Mouse (Mus musculus) CH12.LX (cell line): Measurements from ENCODE around the gene Slc31a1. TPM values are rescaled to one million over a fixed set of nuclear protein-coding genes. Genes with fewer than 3 reads are reported as not detected.

ENCODE experiments used
- DNase-seq: peaks from one replicate; pipeline ENCODE4 v3.0.0-alpha.2; 2013; ENCODE audit errors: extremely low read depth
- H3K27ac ChIP-seq: 2 replicates; pipeline ENCODE4 v1.5.1; 2012; ENCODE audit warnings: low read depth, mild to moderate bottlenecking, control low read depth, moderate library complexity; ENCODE audit not compliant: insufficient read depth
- H3K27me3 ChIP-seq: replicated peaks from 2 replicates; pipeline ENCODE3; 2012; ENCODE audit warnings: inconsistent platforms
- H3K36me3 ChIP-seq, 2 experiments: replicated peaks in 1 of 2; 2 replicates each; pipeline versions ENCODE3 to v1.6.1; 2012; ENCODE audit warnings: inconsistent platforms in 1 of 2, low read length in 1 of 2, mild to moderate bottlenecking in 1 of 2, mixed read lengths in 1 of 2, moderate library complexity in 1 of 2; ENCODE audit not compliant: control insufficient read depth in 1 of 2, insufficient read depth in 1 of 2
- H3K4me1 ChIP-seq, 2 experiments: 2 replicates each; pipeline ENCODE4 v1.6.1; 2012; ENCODE audit warnings: inconsistent platforms in 1 of 2, moderate library complexity in 1 of 2; ENCODE audit not compliant: insufficient read depth in 2 of 2, control insufficient read depth in 1 of 2
- H3K4me2 ChIP-seq: 2 replicates; pipeline ENCODE4 v1.6.1; 2012; ENCODE audit warnings: low read depth, mild to moderate bottlenecking, control low read depth; ENCODE audit not compliant: poor library complexity, insufficient read depth, severe bottlenecking
- H3K4me3 ChIP-seq, 3 experiments: fragments of 150-350 bp in 1 of 3; sonication (generic) in 1 of 3; replicated peaks in 1 of 3; 2 replicates each; pipeline versions ENCODE3 to v1.5.1; 2011 to 2012; ENCODE audit warnings: low read depth in 2 of 3, low read length in 2 of 3, mild to moderate bottlenecking in 2 of 3, moderate library complexity in 2 of 3, control low read depth in 1 of 3, improper control_type of control experiment in 1 of 3, inconsistent platforms in 1 of 3, mixed read lengths in 1 of 3; ENCODE audit not compliant: poor library complexity in 1 of 3
- H3K79me2 ChIP-seq: replicated peaks from 2 replicates; pipeline ENCODE4 v1.6.1; 2012; ENCODE audit warnings: mild to moderate bottlenecking, moderate library complexity; ENCODE audit not compliant: control insufficient read depth, poor library complexity, insufficient read depth, severe bottlenecking; ENCODE audit errors: extremely low read depth
- H3K9ac ChIP-seq: 2 replicates; pipeline ENCODE4 v1.6.1; 2012; ENCODE audit warnings: low read depth, mild to moderate bottlenecking, control low read depth, moderate library complexity; ENCODE audit not compliant: insufficient read depth
- H3K9me3 ChIP-seq: replicated peaks from 2 replicates; pipeline ENCODE3; 2012; ENCODE audit warnings: low read length, inconsistent platforms, mixed read lengths
- BHLHE40 ChIP-seq: IDR thresholded peaks from 2 replicates; pipeline ENCODE4 v1.6.1; 2011; ENCODE audit warnings: mild to moderate bottlenecking, low read depth, low read length, improper control_type of control experiment
- CHD1 ChIP-seq: IDR thresholded peaks from 2 replicates; pipeline ENCODE4 v1.6.1; 2012; ENCODE audit warnings: low read depth, low read length, improper control_type of control experiment, inconsistent platforms
- CHD2 ChIP-seq: IDR thresholded peaks from 2 replicates; pipeline ENCODE4 v1.6.1; 2011; ENCODE audit warnings: low read length, improper control_type of control experiment
- ELF1 ChIP-seq: IDR thresholded peaks from 2 replicates; pipeline ENCODE4 v1.6.1; 2014; ENCODE audit warnings: low read depth, mild to moderate bottlenecking, inconsistent platforms, low read length, improper control_type of control experiment
- ETS1 ChIP-seq: conservative IDR thresholded peaks from 2 replicates; pipeline ENCODE4 v1.6.1; 2012; ENCODE audit warnings: low read depth, mild to moderate bottlenecking, inconsistent platforms, low read length, improper control_type of control experiment, moderate library complexity
- GABPA ChIP-seq: IDR thresholded peaks from 2 replicates; pipeline ENCODE4 v1.6.1; 2012; ENCODE audit warnings: low read depth, low read length, improper control_type of control experiment, inconsistent platforms; ENCODE audit not compliant: insufficient replicate concordance
- MAFK ChIP-seq: IDR thresholded peaks from 2 replicates; pipeline ENCODE4 v1.6.1; 2011; ENCODE audit warnings: low read length, improper control_type of control experiment; ENCODE audit not compliant: insufficient replicate concordance
- MAZ ChIP-seq: IDR thresholded peaks from 2 replicates; pipeline ENCODE4 v1.6.1; 2012; ENCODE audit warnings: low read depth, mild to moderate bottlenecking, inconsistent platforms, low read length, improper control_type of control experiment, moderate library complexity
- MYC ChIP-seq: IDR thresholded peaks from 2 replicates; pipeline ENCODE4 v1.6.1; 2011; ENCODE audit warnings: low read depth, mild to moderate bottlenecking, improper control_type of control experiment, low read length
- NELFE ChIP-seq: IDR thresholded peaks from 2 replicates; pipeline ENCODE4 v1.6.1; 2011; ENCODE audit warnings: low read depth, low read length, improper control_type of control experiment
- PAX5 ChIP-seq: IDR thresholded peaks from 2 replicates; pipeline ENCODE4 v1.6.1; 2012; ENCODE audit warnings: low read length, inconsistent platforms, mixed read lengths
- POLR2A ChIP-seq: IDR thresholded peaks from 2 replicates; pipeline ENCODE4 v1.6.1; 2011; ENCODE audit warnings: low read depth, mild to moderate bottlenecking, improper control_type of control experiment, low read length
- POLR2AphosphoS2 ChIP-seq: IDR thresholded peaks from 2 replicates; pipeline ENCODE4 v1.6.1; 2011; ENCODE audit warnings: low read depth, low read length, improper control_type of control experiment
- RAD21 ChIP-seq: IDR thresholded peaks from 2 replicates; pipeline ENCODE4 v1.6.1; 2011; ENCODE audit warnings: low read depth, mild to moderate bottlenecking, low read length, improper control_type of control experiment, moderate library complexity
- RCOR1 ChIP-seq: conservative IDR thresholded peaks from 2 replicates; pipeline ENCODE4 v1.6.1; 2012; ENCODE audit warnings: low read depth, mild to moderate bottlenecking, inconsistent platforms, low read length, improper control_type of control experiment
- SMC3 ChIP-seq: IDR thresholded peaks from 2 replicates; pipeline ENCODE4 v1.6.1; 2011; ENCODE audit warnings: low read depth, low read length, improper control_type of control experiment
- TCF12 ChIP-seq: IDR thresholded peaks from 2 replicates; pipeline ENCODE4 v1.6.1; 2014; ENCODE audit warnings: low read depth, mild to moderate bottlenecking, inconsistent platforms, low read length, improper control_type of control experiment
- UBTF ChIP-seq: IDR thresholded peaks from 2 replicates; pipeline ENCODE4 v1.6.1; 2012; ENCODE audit warnings: low read depth, mild to moderate bottlenecking, inconsistent platforms, low read length, improper control_type of control experiment, moderate library complexity
- USF1 ChIP-seq: IDR thresholded peaks from 2 replicates; pipeline ENCODE4 v1.6.1; 2014; ENCODE audit warnings: low read depth, mild to moderate bottlenecking, inconsistent platforms, low read length, improper control_type of control experiment
- ZKSCAN1 ChIP-seq: IDR thresholded peaks from 2 replicates; pipeline ENCODE4 v1.6.1; 2012; ENCODE audit warnings: low read depth, inconsistent platforms, low read length, improper control_type of control experiment, borderline replicate concordance
- ZMIZ1 ChIP-seq: IDR thresholded peaks from 2 replicates; pipeline ENCODE4 v1.6.1; 2012; ENCODE audit warnings: low read depth, mild to moderate bottlenecking, inconsistent platforms, low read length, improper control_type of control experiment
- dilution Hi-C: fragments of 300-500 bp; cut with MboI; formaldehyde crosslinking; loops from 2 replicates; pipeline ENCODE4 v1.14.3; 2020; ENCODE audit warnings: low sequenced_read_pairs; ENCODE audit not compliant: extremely low pct_unique_long_range_greater_than_20kb, extremely low pct_ligation_motif_present
- in situ Hi-C: fragments of 300-500 bp; cut with MboI; formaldehyde crosslinking; loops from 3 replicates; pipeline ENCODE4 v1.14.3; 2019; ENCODE audit warnings: low sequenced_read_pairs, low pct_ligation_motif_present, low pct_unique_long_range_greater_than_20kb, mixed read lengths
- polyA plus RNA-seq: library from polyadenylated mRNA; unstranded; fragments of >175 nt; gene quantifications from 2 replicates; pipeline ENCODE4 v1.2.1, GENCODE M21; 2012; ENCODE audit warnings: low read depth; ENCODE audit not compliant: insufficient read length
- total RNA-seq, 2 experiments: library from RNA; depleted of rRNA; stranded (reverse); fragments of 300-350 nt in 1 of 2; fragments of >200 nt in 1 of 2; gene quantifications; 2 replicates each; pipeline ENCODE4 v1.2.3; 2012 to 2014

The Slc31a1 gene
- total and polyA plus RNA-seq, 3 experiments: 14.0 to 32.5 (median 19.7) TPM

DNA sequence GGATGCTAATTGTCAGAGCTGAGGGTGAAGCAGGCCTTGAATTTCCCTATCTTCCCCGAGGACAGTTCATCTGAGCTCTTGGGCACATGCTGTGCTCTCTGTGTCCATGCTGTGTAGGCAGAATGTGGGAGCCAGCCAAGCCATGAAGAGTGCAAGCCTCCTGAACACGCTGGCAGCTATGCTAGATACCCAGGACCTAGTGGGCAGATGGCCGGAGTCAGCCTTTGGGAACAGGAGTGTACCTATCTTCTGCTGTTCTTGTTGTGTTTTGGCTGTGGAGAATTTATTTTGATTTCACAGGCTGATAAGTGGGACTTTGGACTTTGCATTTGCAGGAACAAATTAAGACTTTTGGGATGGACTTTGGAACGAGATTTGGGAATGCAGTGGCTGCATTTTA lies 80.0 kb downstream of the Slc31a1 start:
- dilution Hi-C loops: no loop called here
- H3K79me2 ChIP-seq: no peaks in the 10 kb centered on the region
- H3K4me2 ChIP-seq: no peak overlapping the region
- no peaks in the 10 kb centered on the region for H3K36me3 ChIP-seq
- H3K27ac ChIP-seq: no peak overlapping the region
- DNase-seq: no peak
- peaks cover 3% of the 10 kb centered on the region for H3K9me3 ChIP-seq
- no peaks in the 10 kb centered on the region for H3K27me3 ChIP-seq
- in situ Hi-C loops: no loop called here
- H3K9ac ChIP-seq: no peak overlapping the region
- H3K4me3 ChIP-seq: no peak overlapping the region
- peaks cover 0 to 12% of the 10 kb centered on the region in 2 experiments; a peak in 2 of 4 replicates for H3K4me1 ChIP-seq
- TF ChIP-seq POLR2AphosphoS2 (no peak), UBTF (no peak), ZMIZ1 (no peak), CHD2 (no peak), ELF1 (no peak), ETS1 (no peak), GABPA (no peak), RAD21 (no peak), TCF12 (no peak), BHLHE40 (no peak), ZKSCAN1 (no peak)
- TF ChIP-seq, all 38 proteins: peak for 0

DNA sequence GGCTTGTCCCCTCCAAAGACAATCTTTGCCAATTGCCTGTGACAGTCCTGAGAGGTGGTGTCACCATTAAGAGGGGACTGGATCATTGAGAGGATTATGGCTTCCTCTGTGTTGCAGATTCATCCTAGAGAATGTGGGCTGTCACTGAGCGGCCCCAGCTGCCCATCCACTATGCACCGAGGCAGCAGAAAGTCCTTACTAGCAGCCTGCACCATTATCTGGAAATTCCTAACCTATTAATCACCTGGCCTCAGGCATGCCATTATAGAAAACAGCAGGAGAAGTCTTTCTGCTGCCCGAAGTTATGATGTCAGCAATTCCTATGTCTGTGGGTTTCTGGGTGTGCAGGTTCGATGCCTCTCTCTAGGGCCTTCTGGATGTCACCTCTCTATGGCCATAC lies 80.5 kb downstream of the Slc31a1 start:
- no peak overlapping the region for H3K4me2 ChIP-seq
- peaks cover 3% of the 10 kb centered on the region for H3K9me3 ChIP-seq
- dilution Hi-C loops: no loop called here
- no peak overlapping the region for H3K9ac ChIP-seq
- H3K27me3 ChIP-seq: no peaks in the 10 kb centered on the region
- no peaks in the 10 kb centered on the region for H3K79me2 ChIP-seq
- H3K4me3 ChIP-seq: no peak overlapping the region
- TF ChIP-seq MYC: no peak
- no peak for TF ChIP-seq PAX5
- TF ChIP-seq UBTF: no peak
- no peak for TF ChIP-seq POLR2A
- no peak for TF ChIP-seq NELFE
- no peak for TF ChIP-seq GABPA
- no peak for TF ChIP-seq CHD2
- no peak for TF ChIP-seq MAFK
- no peak for TF ChIP-seq POLR2AphosphoS2
- TF ChIP-seq ZMIZ1: no peak
- TF ChIP-seq CHD1: no peak
- no peak for TF ChIP-seq USF1
- no peak for TF ChIP-seq SMC3
- no peak for TF ChIP-seq ZKSCAN1
- no peak for TF ChIP-seq RCOR1
- no peak for TF ChIP-seq MAZ
- DNase-seq: no peak
- peaks cover 0 to 12% of the 10 kb centered on the region in 2 experiments; a peak in 2 of 4 replicates for H3K4me1 ChIP-seq
- in situ Hi-C loops: no loop called here
- no peaks in the 10 kb centered on the region for H3K36me3 ChIP-seq
- no peak overlapping the region for H3K27ac ChIP-seq

Other genes starting within 250 kb of the Slc31a1 start
- gene Mup21, start 209.9 kb upstream of the Slc31a1 start, total RNA-seq (2012; rRNA removed): not detected in 2 replicates
- not detected in 2 replicates for gene Mup21, start 209.9 kb upstream of the Slc31a1 start, total RNA-seq (2014; rRNA removed)
- gene Mup21, start 209.9 kb upstream of the Slc31a1 start, polyA plus RNA-seq: not detected in 2 replicates
- gene Zfp37, start 129.7 kb upstream of the Slc31a1 start, total RNA-seq (2012; rRNA removed): not detected in 2 replicates
- not detected in 2 replicates for gene Zfp37, start 129.7 kb upstream of the Slc31a1 start, total RNA-seq (2014; rRNA removed)
- gene Zfp37, start 129.7 kb upstream of the Slc31a1 start, polyA plus RNA-seq: not detected in 2 replicates
- gene Slc31a2, start 98.2 kb upstream of the Slc31a1 start, total RNA-seq (2012; rRNA removed): 8.4 and 8.6 TPM in 2 replicates
- gene Slc31a2, start 98.2 kb upstream of the Slc31a1 start, total RNA-seq (2014; rRNA removed): 6.9 and 7.2 TPM in 2 replicates
- 5.9 and 6.2 TPM in 2 replicates for gene Slc31a2, start 98.2 kb upstream of the Slc31a1 start, polyA plus RNA-seq
- 30.4 and 30.8 TPM in 2 replicates for gene Fkbp15, start 179 bp upstream of the Slc31a1 start, total RNA-seq (2012; rRNA removed)
- 24.0 and 25.9 TPM in 2 replicates for gene Fkbp15, start 179 bp upstream of the Slc31a1 start, total RNA-seq (2014; rRNA removed)
- 32.9 and 35.1 TPM in 2 replicates for gene Fkbp15, start 179 bp upstream of the Slc31a1 start, polyA plus RNA-seq
- gene Cdc26, start 47.9 kb downstream of the Slc31a1 start, total RNA-seq (2012; rRNA removed): 78.2 and 103 TPM in 2 replicates
- 256 and 258 TPM in 2 replicates for gene Cdc26, start 47.9 kb downstream of the Slc31a1 start, total RNA-seq (2014; rRNA removed)
- gene Cdc26, start 47.9 kb downstream of the Slc31a1 start, polyA plus RNA-seq: 105 and 125 TPM in 2 replicates
- 18.1 and 22.5 TPM in 2 replicates for gene Prpf4, start 48.1 kb downstream of the Slc31a1 start, total RNA-seq (2012; rRNA removed)
- gene Prpf4, start 48.1 kb downstream of the Slc31a1 start, total RNA-seq (2014; rRNA removed): 33.5 and 33.9 TPM in 2 replicates
- gene Prpf4, start 48.1 kb downstream of the Slc31a1 start, polyA plus RNA-seq: 31.6 and 33.7 TPM in 2 replicates
- 3.5 and 4.1 TPM in 2 replicates for gene Rnf183, start 74.5 kb downstream of the Slc31a1 start, total RNA-seq (2012; rRNA removed)
- 3.6 and 4.4 TPM in 2 replicates for gene Rnf183, start 74.5 kb downstream of the Slc31a1 start, total RNA-seq (2014; rRNA removed)
- gene Rnf183, start 74.5 kb downstream of the Slc31a1 start, polyA plus RNA-seq: 3.8 and 4.0 TPM in 2 replicates
- gene Wdr31, start 110.2 kb downstream of the Slc31a1 start, total RNA-seq (2012; rRNA removed): 4.4 and 5.0 TPM in 2 replicates
- gene Wdr31, start 110.2 kb downstream of the Slc31a1 start, total RNA-seq (2014; rRNA removed): 3.0 and 3.4 TPM in 2 replicates
- 3.8 and 4.7 TPM in 2 replicates for gene Wdr31, start 110.2 kb downstream of the Slc31a1 start, polyA plus RNA-seq
- 1.1 and 1.2 TPM in 2 replicates for gene Bspry, start 119.3 kb downstream of the Slc31a1 start, total RNA-seq (2012; rRNA removed)
- 0.86 and 0.95 TPM in 2 replicates for gene Bspry, start 119.3 kb downstream of the Slc31a1 start, total RNA-seq (2014; rRNA removed)
- 0.53 and 1.2 TPM in 2 replicates for gene Bspry, start 119.3 kb downstream of the Slc31a1 start, polyA plus RNA-seq
- 4.7 and 6.1 TPM in 2 replicates for gene Hdhd3, start 142.7 kb downstream of the Slc31a1 start, total RNA-seq (2012; rRNA removed)
- 2.9 and 4.5 TPM in 2 replicates for gene Hdhd3, start 142.7 kb downstream of the Slc31a1 start, total RNA-seq (2014; rRNA removed)
- gene Hdhd3, start 142.7 kb downstream of the Slc31a1 start, polyA plus RNA-seq: 4.7 and 5.3 TPM in 2 replicates
- gene Alad, start 159.2 kb downstream of the Slc31a1 start, total RNA-seq (2012; rRNA removed): 79.0 and 84.2 TPM in 2 replicates
- gene Alad, start 159.2 kb downstream of the Slc31a1 start, total RNA-seq (2014; rRNA removed): 33.3 and 35.1 TPM in 2 replicates
- 71.5 and 78.2 TPM in 2 replicates for gene Alad, start 159.2 kb downstream of the Slc31a1 start, polyA plus RNA-seq
- gene Pole3, start 164.3 kb downstream of the Slc31a1 start, total RNA-seq (2012; rRNA removed): 32.1 and 43.7 TPM in 2 replicates
- 69.8 and 74.6 TPM in 2 replicates for gene Pole3, start 164.3 kb downstream of the Slc31a1 start, total RNA-seq (2014; rRNA removed)
- 87.5 and 98.9 TPM in 2 replicates for gene Pole3, start 164.3 kb downstream of the Slc31a1 start, polyA plus RNA-seq
- 0.21 and 0.30 TPM in 2 replicates for gene 4933430I17Rik, start 164.6 kb downstream of the Slc31a1 start, total RNA-seq (2012; rRNA removed)
- gene 4933430I17Rik, start 164.6 kb downstream of the Slc31a1 start, total RNA-seq (2014; rRNA removed): 0.34 and 0.52 TPM in 2 replicates
- gene 4933430I17Rik, start 164.6 kb downstream of the Slc31a1 start, polyA plus RNA-seq: 1.8 and 1.9 TPM in 2 replicates
- 2.0 and 3.3 TPM in 2 replicates for gene Rgs3, start 199.1 kb downstream of the Slc31a1 start, total RNA-seq (2012; rRNA removed)
- 3.4 and 3.5 TPM in 2 replicates for gene Rgs3, start 199.1 kb downstream of the Slc31a1 start, total RNA-seq (2014; rRNA removed)
- gene Rgs3, start 199.1 kb downstream of the Slc31a1 start, polyA plus RNA-seq: 5.1 and 6.0 TPM in 2 replicates